Mouse (Mus musculus) C2C12 (cell line): ENCODE data around the gene Ncan.

Source experiments
- CEBPB ChIP-seq: IDR thresholded peaks from one replicate; pipeline ENCODE4 v1.6.1; 2011; ENCODE audit warnings: low read depth, mild to moderate bottlenecking, control low read depth, moderate library complexity
- CTCF ChIP-seq: IDR thresholded peaks from one replicate; pipeline ENCODE4 v1.5.1; 2011; ENCODE audit not compliant: control insufficient read depth, insufficient read depth, insufficient read length
- FOSL1 ChIP-seq: IDR thresholded peaks from one replicate; pipeline ENCODE4 v1.8.0; 2011; ENCODE audit warnings: mild to moderate bottlenecking, low read length; ENCODE audit not compliant: poor library complexity, insufficient read depth, severe bottlenecking

DNA sequence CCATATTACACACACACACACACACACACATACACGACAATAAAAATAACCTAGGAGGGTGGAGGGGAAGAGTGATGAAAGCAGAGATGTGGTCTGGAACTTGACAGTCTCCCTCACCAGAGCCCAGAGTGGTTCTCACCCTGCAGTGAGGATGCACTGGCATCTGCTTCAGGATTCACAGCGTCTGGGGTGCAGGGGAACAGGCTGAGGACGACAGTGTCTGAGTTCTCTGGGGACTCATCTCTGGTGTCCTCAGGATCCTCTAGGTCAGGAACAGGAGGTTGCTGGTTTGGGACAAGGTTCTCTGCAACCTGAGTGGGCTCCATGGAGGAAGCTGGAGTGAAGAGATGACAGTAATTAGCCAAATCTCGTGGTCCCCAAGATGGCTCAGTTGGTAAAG lies 17.2 kb upstream of the Ncan start:
- TF ChIP-seq CTCF: no peak
- TF ChIP-seq CEBPB: no peak
- no peak for TF ChIP-seq FOSL1
